Mouse (Mus musculus) intestine, embryonic 14.5 days (tissue): ENCODE results near the gene Ucn2. TPM values are rescaled to one million over a fixed set of nuclear protein-coding genes. Genes with fewer than 3 reads are reported as not detected.

Source experiments
- ATAC-seq: fragments of 200-750 bp; cut with Nextera tagmentation; replicated peaks from 2 replicates; pipeline ENCODE4 v1.8.0; 2017; ENCODE audit warnings: low read depth, moderate number of reproducible peaks, moderate TSS enrichment, moderate library complexity; ENCODE audit not compliant: low FRiP score, low TSS enrichment
- DNase-seq: peaks from one replicate; pipeline ENCODE4 v3.0.0-alpha.2; 2018; ENCODE audit warnings: low spot score
- H3K27ac ChIP-seq: fragments of 300-500 bp; sonication (generic); 2 replicates; pipeline ENCODE4 v1.5.1; 2014; ENCODE audit warnings: low read depth, mild to moderate bottlenecking, control low read depth
- H3K27me3 ChIP-seq: fragments of 300-500 bp; sonication (generic); replicated peaks from 2 replicates; pipeline ENCODE4 v1.6.1; 2014; ENCODE audit warnings: low read length, control low read depth; ENCODE audit not compliant: control insufficient read depth, insufficient read depth
- H3K36me3 ChIP-seq: fragments of 300-500 bp; sonication (generic); 2 replicates; pipeline ENCODE4 v1.6.1; 2014; ENCODE audit warnings: low read length, control low read depth; ENCODE audit not compliant: control insufficient read depth, insufficient read depth
- H3K4me1 ChIP-seq: fragments of 300-500 bp; sonication (generic); replicated peaks from 2 replicates; pipeline ENCODE4 v1.6.1; 2014; ENCODE audit warnings: low read length, control low read depth, mixed read lengths; ENCODE audit not compliant: control insufficient read depth, insufficient read depth
- H3K4me2 ChIP-seq: fragments of 300-500 bp; sonication (generic); 2 replicates; pipeline ENCODE4 v1.6.1; 2014; ENCODE audit warnings: low read length
- H3K4me3 ChIP-seq: fragments of 300-500 bp; sonication (generic); 2 replicates; pipeline ENCODE4 v1.5.1; 2014; ENCODE audit warnings: low read depth, low read length, control low read depth, mixed read lengths
- H3K9ac ChIP-seq: fragments of 300-500 bp; sonication (generic); 2 replicates; pipeline ENCODE4 v1.6.1; 2014; ENCODE audit warnings: mild to moderate bottlenecking, low read length
- H3K9me3 ChIP-seq: fragments of 300-500 bp; sonication (generic); 2 replicates; pipeline ENCODE4 v1.6.1; 2016; ENCODE audit warnings: low read length, control low read depth; ENCODE audit not compliant: control insufficient read depth
- WGBS: fragments of 180-500 bp; shearing (Covaris S2); extraction: QIAGEN DNeasy Blood & Tissue Kit; methylation state at CpG from one replicate; pipeline ENCODE4 v1.1.7; 2014; 5-methylcytosine and 5-hydroxymethylcytosine counted together
- polyA plus RNA-seq: library from polyadenylated mRNA; unstranded; fragments of >200 nt; fragmentation: Nextera tagmentation; extraction: Ambion mirVana; gene quantifications from 2 replicates; pipeline ENCODE4 v1.2.1, GENCODE M21; 2014

Gene Ucn2
- polyA plus RNA-seq, result 0.37 TPM in 1 of 2 replicates, not detected in the other

GRCm38 (mm10) chr9:108985710-108986109 lies at the start of gene Ucn2:
Gene Ucn2 (plus strand): TSS chr9:108986010.
- no peaks in the 10 kb centered on the region for H3K36me3 ChIP-seq
- H3K9ac ChIP-seq, result no peak within 1 kb of the TSS
- H3K4me3 ChIP-seq, result no peak within 1 kb of the TSS
- no peak within 1 kb of the TSS for H3K27ac ChIP-seq
- no peaks in the 10 kb centered on the region for H3K27me3 ChIP-seq
- no peak within 1 kb of the TSS for H3K4me2 ChIP-seq
- H3K9me3 ChIP-seq, result no peaks in the 10 kb centered on the region
- no peak for DNase-seq
- ATAC-seq, result no peak
- 83% methylated on average over 4 of the region's 4 CpGs for WGBS
- H3K4me1 ChIP-seq, result peaks cover 5% of the 10 kb centered on the region; the same call in 1 of the 2 replicates

DNA sequence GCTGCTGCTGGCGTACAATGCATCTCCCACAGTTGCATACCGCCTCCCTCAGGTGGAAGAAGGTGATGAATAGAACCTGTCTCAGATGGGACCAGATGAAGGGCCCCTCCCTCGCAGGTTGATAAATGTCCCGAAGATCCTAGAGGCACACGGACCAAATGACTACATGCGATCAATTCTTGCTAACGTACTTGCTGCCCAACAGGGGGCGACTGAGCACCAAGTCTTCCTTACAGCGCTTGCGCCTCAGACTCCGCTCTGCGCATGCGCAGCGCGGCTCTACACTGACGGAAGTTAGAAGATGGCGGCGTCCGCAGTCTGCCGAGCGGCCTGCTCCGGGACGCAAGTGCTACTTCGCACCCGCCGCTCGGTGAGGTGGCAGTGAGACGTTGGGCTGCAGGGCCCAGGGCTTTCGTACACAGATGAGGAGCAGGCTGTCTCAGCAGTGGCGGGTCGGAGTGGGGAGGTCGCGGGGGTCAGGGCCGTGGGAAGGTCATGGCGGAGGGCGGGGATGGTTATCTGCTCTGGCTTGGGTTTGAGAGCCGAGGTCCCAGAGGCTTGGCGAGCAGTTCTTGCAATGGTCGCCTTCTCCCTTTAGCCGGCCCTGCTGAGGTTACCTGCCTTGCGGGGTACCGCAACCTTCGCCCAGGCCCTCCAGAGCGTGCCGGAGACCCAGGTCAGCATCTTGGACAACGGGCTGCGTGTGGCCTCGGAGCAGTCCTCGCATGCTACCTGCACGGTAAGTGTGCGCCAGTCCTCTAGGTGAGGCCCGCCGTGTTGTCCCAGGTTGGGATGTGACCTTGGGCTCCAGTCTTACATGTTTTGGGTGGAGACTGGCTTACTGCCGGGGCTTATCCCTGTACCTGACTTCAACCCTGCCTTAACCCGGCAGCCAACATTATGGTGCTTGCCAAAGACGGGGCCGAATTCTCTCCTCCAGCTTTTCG lies 49.1 kb upstream of the Ucn2 start, which contains the start of gene Uqcrc1:
Gene Uqcrc1, plus strand, starts transcription at position 216 of the 947 bp plus-strand sequence.
- peaks cover 34% of the 10 kb centered on the region for H3K36me3 ChIP-seq
- DNase-seq, result peak; percentile 96
- H3K4me1 ChIP-seq, result peaks cover 4% of the 10 kb centered on the region; the same call in 1 of the 2 replicates
- 1% methylated on average over 55 of the region's 58 CpGs for WGBS
- H3K9ac ChIP-seq, result peak within 1 kb of the TSS; percentile 83
- peak within 1 kb of the TSS; percentile 85 for H3K4me2 ChIP-seq
- no peaks in the 10 kb centered on the region for H3K9me3 ChIP-seq
- ATAC-seq, result peak; percentile 90
- H3K4me3 ChIP-seq, result peak within 1 kb of the TSS; percentile 96
- no peaks in the 10 kb centered on the region for H3K27me3 ChIP-seq
- H3K27ac ChIP-seq, result peak within 1 kb of the TSS; percentile 51; the same call in 1 of the 2 replicates

GRCm38 (mm10) chr9:108945111-108945510 lies 40.7 kb upstream of the Ucn2 start:
- Histone ChIP-seq H3K4me3 (no peak overlapping the region), H3K4me2 (no peak overlapping the region), H3K36me3 (peaks cover 88% of the 10 kb centered on the region), H3K27ac (no peak overlapping the region), H3K9ac (no peak overlapping the region), H3K27me3 (no peaks in the 10 kb centered on the region), H3K9me3 (no peaks in the 10 kb centered on the region), H3K4me1 (no peaks in the 10 kb centered on the region)
- DNase-seq, result no peak
- ATAC-seq, result no peak
- WGBS, result 80% methylated on average over 9 of the region's 9 CpGs

- Histone ChIP-seq H3K4me2 (no peak overlapping the region), H3K9me3 (no peaks in the 10 kb centered on the region), H3K27ac (no peak overlapping the region), H3K27me3 (no peaks in the 10 kb centered on the region), H3K4me1 (no peaks in the 10 kb centered on the region), H3K4me3 (no peak overlapping the region), H3K36me3 (peaks cover 87% of the 10 kb centered on the region), H3K9ac (no peak overlapping the region)
- DNase-seq (no peak), ATAC-seq (no peak)
- 89% methylated on average over 5 of the region's 5 CpGs for WGBS
Measured at GRCm38 (mm10) chr9:108945608-108946007, 40.2 kb upstream of the Ucn2 start.

GRCm38 (mm10) chr9:108949231-108949966 lies 36.4 kb upstream of the Ucn2 start:
- no peak; the same call in 1 of the 2 replicates for ATAC-seq
- 79% methylated on average over 13 of the region's 13 CpGs for WGBS
- Histone ChIP-seq H3K36me3 (peaks cover 57% of the 10 kb centered on the region), H3K9me3 (no peaks in the 10 kb centered on the region), H3K4me2 (no peak overlapping the region), H3K27ac (no peak overlapping the region), H3K4me1 (peaks cover 4% of the 10 kb centered on the region; the same call in 1 of the 2 replicates), H3K9ac (no peak overlapping the region), H3K4me3 (no peak overlapping the region), H3K27me3 (peaks cover 17% of the 10 kb centered on the region; the same call in 1 of the 2 replicates)
- no peak for DNase-seq

- Histone ChIP-seq H3K27ac (no peak overlapping the region), H3K36me3 (peaks cover 49% of the 10 kb centered on the region)
- ATAC-seq, result no peak
Measured at GRCm38 (mm10) chr9:108949967-108950728, 35.7 kb upstream of the Ucn2 start.

DNA sequence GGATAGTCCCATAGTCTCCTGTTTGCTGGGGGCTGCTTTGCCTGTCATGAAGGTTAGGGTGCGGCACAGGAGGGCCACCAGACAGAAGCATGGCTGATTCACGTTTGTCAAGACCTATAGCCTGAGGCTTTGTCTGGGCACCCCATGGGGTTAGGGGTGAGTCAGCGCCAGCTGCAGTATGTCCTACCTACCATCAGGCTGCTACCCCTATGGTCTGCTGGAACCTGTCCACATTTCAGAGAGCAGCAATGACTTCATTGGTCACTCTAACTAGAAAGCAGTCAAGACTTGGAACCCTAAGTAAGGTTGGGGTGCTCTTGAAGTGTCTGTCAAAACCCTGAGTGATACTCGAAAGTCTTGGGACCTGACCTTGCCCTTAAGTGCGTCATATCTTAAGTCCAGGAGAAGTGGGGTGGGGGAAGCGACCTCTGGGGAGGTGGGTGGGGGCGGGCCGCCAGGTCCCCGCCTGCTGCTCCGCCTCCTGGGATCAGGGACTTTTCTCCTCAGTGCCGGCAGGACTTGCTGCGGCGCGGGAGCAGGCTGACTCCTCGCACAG lies 32.7 kb upstream of the Ucn2 start, which contains the start of gene Col7a1:
Gene Col7a1, plus strand, starts transcription at position 506 of the 556 bp plus-strand sequence.
- WGBS, result 12% methylated on average over 15 of the region's 15 CpGs
- Histone ChIP-seq H3K27ac (no peak within 1 kb of the TSS), H3K4me3 (peak within 1 kb of the TSS; percentile 19; the same call in 1 of the 2 replicates), H3K36me3 (peaks cover 23% of the 10 kb centered on the region), H3K4me2 (peak within 1 kb of the TSS; percentile 46), H3K4me1 (peaks cover 4% of the 10 kb centered on the region; the same call in 1 of the 2 replicates), H3K9me3 (no peaks in the 10 kb centered on the region), H3K9ac (no peak within 1 kb of the TSS), H3K27me3 (peaks cover 17% of the 10 kb centered on the region; the same call in 1 of the 2 replicates)
- ATAC-seq (no peak), DNase-seq (no peak)

More at GRCm38 (mm10) chr9:108949967-108950728, 35.7 kb upstream of the Ucn2 start:
- Histone ChIP-seq H3K9me3 (no peaks in the 10 kb centered on the region), H3K27me3 (peaks cover 17% of the 10 kb centered on the region; the same call in 1 of the 2 replicates), H3K4me1 (peaks cover 4% of the 10 kb centered on the region; the same call in 1 of the 2 replicates), H3K4me3 (no peak overlapping the region), H3K4me2 (no peak overlapping the region), H3K9ac (no peak overlapping the region)
- DNase-seq, result no peak
- WGBS, result 87% methylated on average over 9 of the region's 9 CpGs
